Mouse (Mus musculus) ES-Bruce4 (cell line): ENCODE data around the gene Abhd17b.

Experiments
- CTCF ChIP-seq: IDR thresholded peaks from one replicate; pipeline ENCODE4 v1.8.1; 2011; ENCODE audit warnings: low read depth, low read length
- POLR2A ChIP-seq: IDR thresholded peaks from one replicate; pipeline ENCODE4 v1.8.1; 2011; ENCODE audit warnings: low read length; ENCODE audit not compliant: insufficient read depth

DNA sequence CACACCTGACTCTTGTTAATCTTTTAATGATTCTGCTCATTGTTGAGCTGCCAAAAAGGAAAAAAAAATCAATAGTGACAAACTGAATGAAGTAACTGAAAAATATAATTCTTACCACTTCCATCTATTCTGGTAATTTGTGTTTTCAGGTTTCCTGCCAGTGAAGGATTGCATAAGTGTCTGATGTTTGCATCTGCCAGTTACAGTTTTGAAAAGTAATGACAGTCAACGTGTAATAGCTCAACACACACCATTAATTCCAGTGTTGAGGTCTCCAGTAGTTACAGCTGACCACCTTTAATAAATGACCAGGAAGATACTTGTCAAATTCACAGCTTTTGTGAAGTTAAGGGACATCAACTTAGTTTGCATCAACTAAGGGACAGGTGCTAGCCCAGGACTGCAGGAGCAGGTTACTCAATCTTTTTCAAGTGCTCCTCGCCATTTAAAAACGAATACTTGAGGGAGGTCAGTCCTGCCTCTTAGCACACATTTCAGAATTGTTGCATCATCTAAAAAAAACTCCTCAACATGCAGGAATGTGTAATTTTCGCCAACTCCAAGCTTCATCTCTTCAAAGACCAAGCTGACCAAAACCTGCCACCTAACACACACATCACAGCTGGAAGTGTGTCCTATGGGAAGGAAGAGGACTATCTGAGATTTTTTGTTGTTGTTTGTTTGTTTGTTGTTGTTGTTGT lies 10.9 kb downstream of the Abhd17b start:
- TF ChIP-seq POLR2A (no peak), CTCF (no peak)
